Mouse (Mus musculus) CH12.LX (cell line): ENCODE measurements around the gene Hypk. TPM values are rescaled to one million over a fixed set of nuclear protein-coding genes. Genes with fewer than 3 reads are reported as not detected.

Experiments used
- DNase-seq: peaks from one replicate; pipeline ENCODE4 v3.0.0-alpha.2; 2013; ENCODE audit errors: extremely low read depth
- H3K27ac ChIP-seq: 2 replicates; pipeline ENCODE4 v1.5.1; 2012; ENCODE audit warnings: low read depth, mild to moderate bottlenecking, control low read depth, moderate library complexity; ENCODE audit not compliant: insufficient read depth
- H3K27me3 ChIP-seq: replicated peaks from 2 replicates; pipeline ENCODE3; 2012; ENCODE audit warnings: inconsistent platforms
- H3K36me3 ChIP-seq, 2 experiments: replicated peaks in 1 of 2; 2 replicates each; pipeline versions ENCODE3 to v1.6.1; 2012; ENCODE audit warnings: inconsistent platforms in 1 of 2, low read length in 1 of 2, mild to moderate bottlenecking in 1 of 2, mixed read lengths in 1 of 2, moderate library complexity in 1 of 2; ENCODE audit not compliant: control insufficient read depth in 1 of 2, insufficient read depth in 1 of 2
- H3K4me1 ChIP-seq, 2 experiments: 2 replicates each; pipeline ENCODE4 v1.6.1; 2012; ENCODE audit warnings: inconsistent platforms in 1 of 2, moderate library complexity in 1 of 2; ENCODE audit not compliant: insufficient read depth in 2 of 2, control insufficient read depth in 1 of 2
- H3K4me2 ChIP-seq: 2 replicates; pipeline ENCODE4 v1.6.1; 2012; ENCODE audit warnings: low read depth, mild to moderate bottlenecking, control low read depth; ENCODE audit not compliant: poor library complexity, insufficient read depth, severe bottlenecking
- H3K4me3 ChIP-seq, 3 experiments: fragments of 150-350 bp in 1 of 3; sonication (generic) in 1 of 3; replicated peaks in 1 of 3; 2 replicates each; pipeline versions ENCODE3 to v1.5.1; 2011 to 2012; ENCODE audit warnings: low read depth in 2 of 3, low read length in 2 of 3, mild to moderate bottlenecking in 2 of 3, moderate library complexity in 2 of 3, control low read depth in 1 of 3, improper control_type of control experiment in 1 of 3, inconsistent platforms in 1 of 3, mixed read lengths in 1 of 3; ENCODE audit not compliant: poor library complexity in 1 of 3
- H3K79me2 ChIP-seq: replicated peaks from 2 replicates; pipeline ENCODE4 v1.6.1; 2012; ENCODE audit warnings: mild to moderate bottlenecking, moderate library complexity; ENCODE audit not compliant: control insufficient read depth, poor library complexity, insufficient read depth, severe bottlenecking; ENCODE audit errors: extremely low read depth
- H3K9ac ChIP-seq: 2 replicates; pipeline ENCODE4 v1.6.1; 2012; ENCODE audit warnings: low read depth, mild to moderate bottlenecking, control low read depth, moderate library complexity; ENCODE audit not compliant: insufficient read depth
- H3K9me3 ChIP-seq: replicated peaks from 2 replicates; pipeline ENCODE3; 2012; ENCODE audit warnings: low read length, inconsistent platforms, mixed read lengths
- BHLHE40 ChIP-seq: IDR thresholded peaks from 2 replicates; pipeline ENCODE4 v1.6.1; 2011; ENCODE audit warnings: mild to moderate bottlenecking, low read depth, low read length, improper control_type of control experiment
- CHD1 ChIP-seq: IDR thresholded peaks from 2 replicates; pipeline ENCODE4 v1.6.1; 2012; ENCODE audit warnings: low read depth, low read length, improper control_type of control experiment, inconsistent platforms
- E2F4 ChIP-seq: IDR thresholded peaks from 2 replicates; pipeline ENCODE4 v1.6.1; 2011; ENCODE audit warnings: low read depth, low read length, improper control_type of control experiment; ENCODE audit not compliant: insufficient replicate concordance
- HCFC1 ChIP-seq: IDR thresholded peaks from 2 replicates; pipeline ENCODE4 v1.6.1; 2012; ENCODE audit warnings: low read depth, mild to moderate bottlenecking, inconsistent platforms, low read length, improper control_type of control experiment
- JUN ChIP-seq: IDR thresholded peaks from 2 replicates; pipeline ENCODE4 v1.6.1; 2011; ENCODE audit warnings: low read depth, mild to moderate bottlenecking, low read length, improper control_type of control experiment, moderate library complexity; ENCODE audit not compliant: insufficient read depth
- KAT2A ChIP-seq: IDR thresholded peaks from 2 replicates; pipeline ENCODE4 v1.6.1; 2012; ENCODE audit warnings: low read length, improper control_type of control experiment, inconsistent platforms; ENCODE audit not compliant: insufficient replicate concordance
- MAFK ChIP-seq: IDR thresholded peaks from 2 replicates; pipeline ENCODE4 v1.6.1; 2011; ENCODE audit warnings: low read length, improper control_type of control experiment; ENCODE audit not compliant: insufficient replicate concordance
- MAX ChIP-seq: IDR thresholded peaks from 2 replicates; pipeline ENCODE4 v1.6.1; 2011; ENCODE audit warnings: low read length, improper control_type of control experiment
- MXI1 ChIP-seq: IDR thresholded peaks from 2 replicates; pipeline ENCODE4 v1.6.1; 2011; ENCODE audit warnings: mild to moderate bottlenecking, low read depth, low read length, improper control_type of control experiment
- MYC ChIP-seq: IDR thresholded peaks from 2 replicates; pipeline ENCODE4 v1.6.1; 2011; ENCODE audit warnings: low read depth, mild to moderate bottlenecking, improper control_type of control experiment, low read length
- NELFE ChIP-seq: IDR thresholded peaks from 2 replicates; pipeline ENCODE4 v1.6.1; 2011; ENCODE audit warnings: low read depth, low read length, improper control_type of control experiment
- NRF1 ChIP-seq: IDR thresholded peaks from 2 replicates; pipeline ENCODE4 v1.6.1; 2014; ENCODE audit warnings: low read depth, mild to moderate bottlenecking, inconsistent platforms, low read length, improper control_type of control experiment, moderate library complexity
- POLR2A ChIP-seq: IDR thresholded peaks from 2 replicates; pipeline ENCODE4 v1.6.1; 2011; ENCODE audit warnings: low read depth, mild to moderate bottlenecking, improper control_type of control experiment, low read length
- POLR2AphosphoS2 ChIP-seq: IDR thresholded peaks from 2 replicates; pipeline ENCODE4 v1.6.1; 2011; ENCODE audit warnings: low read depth, low read length, improper control_type of control experiment
- RAD21 ChIP-seq: IDR thresholded peaks from 2 replicates; pipeline ENCODE4 v1.6.1; 2011; ENCODE audit warnings: low read depth, mild to moderate bottlenecking, low read length, improper control_type of control experiment, moderate library complexity
- SIN3A ChIP-seq: IDR thresholded peaks from 2 replicates; pipeline ENCODE4 v1.6.1; 2012; ENCODE audit warnings: low read length, improper control_type of control experiment, inconsistent platforms
- TCF12 ChIP-seq: IDR thresholded peaks from 2 replicates; pipeline ENCODE4 v1.6.1; 2014; ENCODE audit warnings: low read depth, mild to moderate bottlenecking, inconsistent platforms, low read length, improper control_type of control experiment
- UBTF ChIP-seq: IDR thresholded peaks from 2 replicates; pipeline ENCODE4 v1.6.1; 2012; ENCODE audit warnings: low read depth, mild to moderate bottlenecking, inconsistent platforms, low read length, improper control_type of control experiment, moderate library complexity
- USF2 ChIP-seq: conservative IDR thresholded peaks from 2 replicates; pipeline ENCODE4 v1.6.1; 2011; ENCODE audit warnings: low read depth, low read length, improper control_type of control experiment
- ZKSCAN1 ChIP-seq: IDR thresholded peaks from 2 replicates; pipeline ENCODE4 v1.6.1; 2012; ENCODE audit warnings: low read depth, inconsistent platforms, low read length, improper control_type of control experiment, borderline replicate concordance
- ZNF384 ChIP-seq: IDR thresholded peaks from 2 replicates; pipeline ENCODE4 v1.6.1; 2012; ENCODE audit warnings: low read depth, low read length, improper control_type of control experiment, inconsistent platforms
- dilution Hi-C: fragments of 300-500 bp; cut with MboI; formaldehyde crosslinking; loops from 2 replicates; pipeline ENCODE4 v1.14.3; 2020; ENCODE audit warnings: low sequenced_read_pairs; ENCODE audit not compliant: extremely low pct_unique_long_range_greater_than_20kb, extremely low pct_ligation_motif_present
- in situ Hi-C: fragments of 300-500 bp; cut with MboI; formaldehyde crosslinking; loops from 3 replicates; pipeline ENCODE4 v1.14.3; 2019; ENCODE audit warnings: low sequenced_read_pairs, low pct_ligation_motif_present, low pct_unique_long_range_greater_than_20kb, mixed read lengths
- polyA plus RNA-seq: library from polyadenylated mRNA; unstranded; fragments of >175 nt; gene quantifications from 2 replicates; pipeline ENCODE4 v1.2.1, GENCODE M21; 2012; ENCODE audit warnings: low read depth; ENCODE audit not compliant: insufficient read length
- total RNA-seq, 2 experiments: library from RNA; depleted of rRNA; stranded (reverse); fragments of 300-350 nt in 1 of 2; fragments of >200 nt in 1 of 2; gene quantifications; 2 replicates each; pipeline ENCODE4 v1.2.3; 2012 to 2014

The Hypk gene
- total and polyA plus RNA-seq, 3 experiments = 11.7 to 119 (median 15.4) TPM

DNA sequence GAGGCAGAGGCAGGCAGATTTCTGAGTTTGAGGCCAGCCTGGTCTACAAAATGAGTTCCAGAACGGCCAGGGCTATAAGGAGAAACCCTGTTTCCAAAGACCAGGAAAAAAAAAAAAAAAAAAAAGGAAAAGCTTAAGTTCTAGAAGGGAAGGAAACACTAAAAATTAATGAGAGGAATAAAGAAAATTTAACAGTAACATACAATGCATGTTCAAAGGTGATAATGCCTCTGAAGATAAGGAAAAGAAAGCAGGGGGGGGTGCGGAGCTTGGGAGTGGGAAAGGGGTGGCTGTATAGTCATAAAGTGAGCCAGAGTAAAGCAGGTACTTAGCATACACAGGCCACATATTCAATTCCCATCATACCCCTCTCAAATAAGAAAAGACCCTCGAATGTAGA lies 8.0 kb upstream of the Hypk start:
- in situ Hi-C loops = no loop called here
- peaks cover 38% of the 10 kb centered on the region for H3K27me3 ChIP-seq
- no peak for TF ChIP-seq MAFK
- no peak for TF ChIP-seq ZNF384
- TF ChIP-seq RAD21 = no peak
- no peak for TF ChIP-seq NELFE
- no peak for TF ChIP-seq E2F4
- no peak for TF ChIP-seq ZKSCAN1
- no peak for TF ChIP-seq POLR2AphosphoS2
- no peak for TF ChIP-seq HCFC1
- no peak for TF ChIP-seq MAX
- no peak for TF ChIP-seq USF2
- no peak for TF ChIP-seq SIN3A
- TF ChIP-seq BHLHE40 = no peak
- TF ChIP-seq TCF12 = no peak
- no peak for TF ChIP-seq JUN
- TF ChIP-seq POLR2A = no peak
- TF ChIP-seq NRF1 = no peak
- TF ChIP-seq MYC = no peak
- TF ChIP-seq, all 38 proteins: peak for 0
- DNase-seq = no peak
- H3K4me3 ChIP-seq = no peak overlapping the region
- no peak overlapping the region for H3K9ac ChIP-seq
- dilution Hi-C loops = no loop called here
- H3K36me3 ChIP-seq = no peaks in the 10 kb centered on the region
- H3K4me2 ChIP-seq = no peak overlapping the region
- no peaks in the 10 kb centered on the region for H3K9me3 ChIP-seq
- H3K27ac ChIP-seq = no peak overlapping the region
- H3K79me2 ChIP-seq = peaks cover 3% of the 10 kb centered on the region
- H3K4me1 ChIP-seq = peaks cover 6 to 36% of the 10 kb centered on the region in 2 experiments

DNA sequence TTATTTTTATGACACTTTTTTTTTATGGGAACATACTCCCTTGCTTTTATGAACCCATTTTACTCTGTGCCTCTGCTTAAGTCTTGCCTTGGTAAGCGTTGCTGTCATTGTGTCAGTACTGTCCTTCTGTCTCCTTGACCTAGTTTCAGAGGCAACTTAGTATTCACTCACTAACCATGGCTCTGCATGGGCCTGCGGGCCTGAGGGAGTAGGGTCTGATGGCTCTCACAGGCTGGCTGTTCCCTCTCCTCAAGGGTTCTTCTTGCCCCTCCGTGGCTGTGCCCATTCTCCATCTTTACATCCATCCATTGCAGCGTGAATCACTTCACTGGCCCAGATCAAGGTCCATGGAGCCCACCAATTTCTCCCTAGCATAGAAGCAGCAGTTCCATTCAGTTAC lies 6.6 kb upstream of the Hypk start:
- TF ChIP-seq MYC (no peak), KAT2A (no peak), CHD1 (no peak), NRF1 (no peak), MAFK (no peak), UBTF (no peak), MXI1 (no peak)
- peaks cover 11 to 40% of the 10 kb centered on the region in 2 experiments for H3K4me1 ChIP-seq

More for the DNA sequence above, 6.6 kb upstream of the Hypk start:
- Histone ChIP-seq H3K9ac (no peak overlapping the region), H3K27me3 (peaks cover 38% of the 10 kb centered on the region), H3K36me3 (peaks cover 0 to 10% of the 10 kb centered on the region in 2 experiments), H3K9me3 (no peaks in the 10 kb centered on the region), H3K27ac (no peak overlapping the region), H3K4me2 (no peak overlapping the region), H3K79me2 (peaks cover 7% of the 10 kb centered on the region), H3K4me3 (no peak overlapping the region)
- no peak for DNase-seq
- in situ Hi-C loops (no loop called here), dilution Hi-C loops (no loop called here)
